Mouse (Mus musculus): Measurements from ENCODE around the gene Stambpl1. TPM values are rescaled to one million over a fixed set of nuclear protein-coding genes. Genes with fewer than 3 reads are reported as not detected.

The Stambpl1 gene
- polyA plus RNA-seq (2017; shearing (Covaris generic)): 106 TPM

DNA sequence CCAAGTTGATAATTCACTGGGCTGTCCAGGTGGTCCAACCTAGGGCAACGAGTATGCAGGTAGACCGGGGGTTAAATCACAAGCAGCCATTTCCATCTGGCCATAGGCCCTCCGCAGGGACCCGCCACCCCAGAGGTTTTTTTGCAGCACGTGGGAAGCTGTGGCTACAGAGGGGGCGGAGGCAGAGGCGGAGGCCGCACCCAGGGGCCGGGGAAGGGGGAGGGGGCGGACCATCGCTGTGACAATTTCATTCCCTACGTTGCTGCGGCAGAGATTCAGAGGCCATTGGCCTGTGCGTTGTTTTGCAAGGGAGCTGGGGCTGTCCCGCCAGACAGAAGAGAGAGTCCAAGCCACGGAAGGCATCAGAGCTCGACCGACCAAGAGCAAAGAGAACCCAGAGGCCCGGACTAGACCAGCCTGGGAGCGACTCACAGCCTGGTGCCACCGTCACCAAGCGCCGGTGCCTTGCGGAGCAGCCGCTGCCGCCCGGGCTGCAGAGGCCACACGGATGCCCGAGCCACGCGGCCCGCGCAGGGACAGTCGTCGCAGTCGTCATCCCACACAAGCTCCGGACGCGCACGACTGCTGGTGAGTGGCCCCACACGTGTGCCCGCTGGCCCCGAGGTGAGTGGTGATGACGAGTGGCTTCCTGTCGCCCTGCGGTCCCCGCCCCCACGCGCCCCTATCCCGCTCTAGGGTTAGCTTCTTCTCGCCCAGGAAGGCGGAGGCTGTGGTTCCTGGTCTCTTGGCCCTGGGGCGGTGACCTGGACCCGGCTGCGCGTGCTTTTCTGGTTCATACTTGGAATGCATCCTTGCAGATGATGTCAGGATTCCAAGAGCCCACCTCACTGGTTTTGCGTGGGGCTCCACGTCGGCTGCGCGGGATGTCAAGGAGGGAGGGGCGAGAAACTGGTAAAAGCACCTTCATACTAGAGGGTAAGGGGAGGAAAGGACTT, at the start of gene Stambpl1:
TSS of gene Stambpl1 (plus strand) at position 222 of the 956 bp plus-strand sequence.

DNA sequence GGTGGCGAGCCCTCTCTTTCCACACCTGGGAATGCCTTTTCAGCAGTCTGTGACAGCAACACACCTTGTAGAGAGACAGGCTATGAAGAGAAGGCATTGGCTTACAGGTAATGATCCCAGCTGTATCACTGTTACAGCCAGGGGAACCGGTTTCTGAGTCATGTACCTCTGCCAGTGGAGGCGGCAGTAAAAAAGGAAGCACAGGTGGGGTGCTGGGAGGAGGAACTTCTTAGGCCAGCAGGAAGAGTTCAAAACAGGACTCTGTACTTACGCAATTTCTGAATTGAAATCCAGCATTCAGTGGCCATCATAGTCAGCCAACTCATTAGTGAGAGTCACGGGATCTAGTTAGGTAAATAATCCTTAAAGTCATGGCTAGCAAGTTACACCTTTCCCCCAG, 26.1 kb upstream of the Stambpl1 start, which contains the start of gene Ankrd22:
TSS of gene Ankrd22 (minus strand) at position 163 of the 400 bp plus-strand sequence.

DNA sequence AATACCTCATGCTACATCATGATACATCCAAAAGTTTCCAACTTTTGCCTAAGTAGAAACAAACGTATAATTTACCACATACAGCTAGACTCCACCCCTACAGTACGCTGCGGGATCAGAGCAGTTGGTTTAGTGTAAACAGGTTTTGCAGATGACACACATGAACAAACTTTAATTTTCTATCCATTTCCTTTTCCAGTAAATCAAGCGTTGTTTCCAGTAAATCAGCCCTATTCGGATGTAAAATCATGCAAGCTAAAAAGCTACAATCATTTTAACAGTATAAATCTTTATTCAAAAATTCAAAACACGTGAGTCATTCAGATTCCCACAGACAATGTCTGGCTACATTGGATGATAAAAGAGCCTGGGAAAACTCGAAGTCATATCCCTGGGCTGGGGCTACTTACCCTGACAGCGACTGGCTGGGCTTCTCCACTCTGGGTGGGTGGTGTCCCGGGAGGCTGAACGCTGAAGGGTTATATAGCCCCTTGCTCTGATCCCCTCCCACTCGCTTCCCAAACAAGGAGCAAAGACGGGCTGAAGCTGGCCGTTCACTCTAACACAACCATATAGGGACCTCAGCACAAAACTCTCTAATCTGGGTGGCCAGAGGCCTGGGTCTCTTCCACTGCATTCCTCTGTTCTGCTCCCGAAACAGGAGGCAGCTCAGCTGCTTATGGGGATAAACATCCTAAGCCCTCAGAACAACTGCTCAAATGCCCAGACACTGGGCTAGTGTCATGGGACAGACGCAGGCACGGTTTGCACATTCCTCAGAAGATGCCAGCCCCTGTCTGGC, 63.1 kb downstream of the Stambpl1 start, which contains the start of gene Acta2:
TSS of gene Acta2 (minus strand) at position 711 of the 802 bp plus-strand sequence.

Other genes with a start within 250 kb of the Stambpl1 start
- not detected for gene Lipf, start 231.0 kb upstream of the Stambpl1 start, polyA plus RNA-seq (2017; shearing (Covaris generic))
- not detected for gene Lipk, start 183.9 kb upstream of the Stambpl1 start, polyA plus RNA-seq (2017; shearing (Covaris generic))
- not detected for gene Lipn, start 124.9 kb upstream of the Stambpl1 start, polyA plus RNA-seq (2017; shearing (Covaris generic))
- not detected for gene Lipm, start 91.3 kb upstream of the Stambpl1 start, polyA plus RNA-seq (2017; shearing (Covaris generic))
- 0.17 TPM for gene Ankrd22, start 26.2 kb upstream of the Stambpl1 start, polyA plus RNA-seq (2017; shearing (Covaris generic))
- not detected for gene Acta2, start 63.4 kb downstream of the Stambpl1 start, polyA plus RNA-seq (2017; shearing (Covaris generic))
- gene Fas, start 98.4 kb downstream of the Stambpl1 start, polyA plus RNA-seq (2017; shearing (Covaris generic)): 128 TPM

All from activated CD4-positive, CD25-positive, alpha-beta regulatory T cell, adult 9 weeks (primary cell).